Mouse (Mus musculus): ENCODE data around the gene Shb.

Shb gene

DNA sequence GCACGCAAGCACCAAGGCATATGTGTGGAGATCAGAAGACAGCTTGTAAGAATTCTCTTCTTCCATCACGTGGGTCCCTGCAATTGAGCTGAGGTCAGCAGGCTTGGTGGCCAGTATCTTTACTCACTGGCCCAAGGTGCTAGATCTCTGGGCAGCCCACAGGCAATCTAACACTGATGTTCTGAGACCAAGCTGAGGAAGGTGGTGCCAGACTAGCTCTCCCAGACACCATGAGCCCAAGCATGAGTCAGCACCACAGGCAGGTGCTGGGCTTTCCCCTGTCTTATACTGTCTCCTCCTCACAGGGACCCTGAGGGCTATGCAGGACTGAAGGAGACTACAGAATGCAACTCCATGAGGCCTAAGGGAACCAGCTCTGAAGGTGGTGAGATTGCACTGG, 74.7 kb downstream of the Shb start:
- no peak for DNase-seq (ENCODE audit: inconsistent ontology term)

GRCm38 (mm10) chr4:45455001-45455400, 77.3 kb downstream of the Shb start:
- DNase-seq (ENCODE audit: inconsistent ontology term): no peak

- no peak for DNase-seq (ENCODE audit: inconsistent ontology term)
These were observed 78.9 kb downstream of the Shb start for GRCm38 (mm10) chr4:45453271-45453851.

- DNase-seq (ENCODE audit: inconsistent ontology term): no peak
These were observed 79.6 kb downstream of the Shb start for GRCm38 (mm10) chr4:45452569-45453111.

GRCm38 (mm10) chr4:45449012-45449411, 83.3 kb downstream of the Shb start:
- no peak for DNase-seq (ENCODE audit: inconsistent ontology term)

GRCm38 (mm10) chr4:45448481-45448880, 83.8 kb downstream of the Shb start:
- no peak for DNase-seq (ENCODE audit: inconsistent ontology term)

GRCm38 (mm10) chr4:45447196-45447595, 85.1 kb downstream of the Shb start:
- no peak for DNase-seq (ENCODE audit: inconsistent ontology term)

DNA sequence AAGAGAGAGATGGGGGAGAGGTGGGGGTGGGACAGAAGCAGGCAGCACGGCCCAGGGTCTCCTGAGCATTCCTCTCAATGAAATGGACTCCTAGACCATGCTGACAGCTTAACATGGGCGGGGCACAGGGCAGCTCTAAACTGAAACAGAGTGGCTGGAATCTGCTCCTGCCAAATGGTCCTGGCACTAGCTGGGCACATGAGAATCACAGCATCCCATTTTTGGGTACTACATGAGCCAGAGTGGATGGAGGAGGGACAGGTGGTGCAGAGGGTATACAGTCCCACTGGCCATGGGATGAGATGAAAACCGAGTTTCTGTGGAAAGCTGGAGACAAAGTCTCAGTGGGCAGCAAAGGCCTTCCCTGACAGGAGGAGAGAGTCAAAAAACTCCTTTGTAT, 87.0 kb downstream of the Shb start:
- DNase-seq (ENCODE audit: inconsistent ontology term): no peak

DNA sequence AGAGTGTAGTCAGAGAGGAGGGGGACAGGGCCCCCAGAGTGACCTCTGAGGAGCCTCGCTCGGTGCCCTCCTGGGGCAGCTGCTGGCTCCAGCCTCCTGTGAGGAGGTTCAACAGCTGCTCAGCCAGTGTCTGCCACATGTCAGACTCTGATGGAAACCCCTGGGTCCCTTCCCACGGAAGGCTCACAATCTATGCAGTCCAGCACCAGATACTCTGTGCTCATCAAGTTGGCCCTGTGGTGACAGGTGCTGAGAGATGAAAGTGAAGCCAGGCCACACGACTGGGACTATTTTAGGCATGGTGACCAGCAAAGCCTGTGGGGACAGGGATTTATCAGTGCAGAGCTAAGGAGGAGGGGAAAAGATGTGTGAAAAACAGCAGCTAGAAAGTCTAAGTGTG, 87.5 kb downstream of the Shb start:
- no peak for DNase-seq (ENCODE audit: inconsistent ontology term)

DNA sequence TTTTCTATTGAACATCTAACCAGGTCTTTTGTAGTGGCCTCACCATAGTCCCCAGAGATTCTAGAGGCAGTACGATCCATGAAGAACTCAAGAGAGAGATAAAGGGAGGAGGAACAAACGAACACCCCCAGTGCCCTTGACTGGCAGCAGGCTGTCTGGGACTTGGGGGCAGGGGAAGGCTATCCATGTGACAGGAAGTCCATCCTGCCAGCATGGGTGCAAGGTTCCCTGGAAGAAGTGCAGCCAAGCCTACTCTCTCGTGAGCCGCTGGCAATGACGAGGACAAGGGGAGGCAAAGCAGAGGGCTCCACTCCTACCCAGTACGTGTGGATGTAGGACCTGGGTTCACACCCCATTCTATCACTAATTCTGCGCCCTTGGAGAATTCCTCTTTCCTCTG, 88.6 kb downstream of the Shb start:
- no peak for DNase-seq (ENCODE audit: inconsistent ontology term)

GRCm38 (mm10) chr4:45442237-45442636, 90.0 kb downstream of the Shb start:
- no peak for DNase-seq (ENCODE audit: inconsistent ontology term)

- no peak for DNase-seq (ENCODE audit: inconsistent ontology term)
These were observed 90.5 kb downstream of the Shb start for GRCm38 (mm10) chr4:45441778-45442177.

- no peak for DNase-seq (ENCODE audit: inconsistent ontology term)
These were observed 93.0 kb downstream of the Shb start for GRCm38 (mm10) chr4:45439281-45439680.

GRCm38 (mm10) chr4:45437010-45437409, 95.3 kb downstream of the Shb start:
- DNase-seq (ENCODE audit: inconsistent ontology term): no peak

- DNase-seq (ENCODE audit: inconsistent ontology term): no peak
These were observed 95.8 kb downstream of the Shb start for GRCm38 (mm10) chr4:45436383-45436913.

DNA sequence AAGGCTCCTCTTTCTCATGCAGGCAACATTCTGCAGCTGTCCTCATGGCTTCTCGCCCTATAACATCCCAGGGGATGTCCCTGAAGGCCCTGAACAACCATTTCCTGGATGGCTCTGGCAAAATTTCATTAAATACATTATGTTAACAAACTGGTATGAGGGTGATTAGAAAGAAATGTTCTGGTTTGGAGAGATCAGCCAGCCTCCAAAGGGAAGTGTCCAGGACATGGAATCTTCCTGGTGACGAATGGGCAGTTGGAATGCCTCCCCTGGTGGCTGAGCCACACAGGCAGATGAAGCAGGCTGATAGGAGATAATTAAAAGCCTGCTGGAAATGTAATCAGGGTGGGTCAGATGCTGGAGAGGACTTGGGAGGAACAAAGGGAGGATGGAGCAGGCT, 96.4 kb downstream of the Shb start:
- DNase-seq (ENCODE audit: inconsistent ontology term): peak; percentile 41

DNA sequence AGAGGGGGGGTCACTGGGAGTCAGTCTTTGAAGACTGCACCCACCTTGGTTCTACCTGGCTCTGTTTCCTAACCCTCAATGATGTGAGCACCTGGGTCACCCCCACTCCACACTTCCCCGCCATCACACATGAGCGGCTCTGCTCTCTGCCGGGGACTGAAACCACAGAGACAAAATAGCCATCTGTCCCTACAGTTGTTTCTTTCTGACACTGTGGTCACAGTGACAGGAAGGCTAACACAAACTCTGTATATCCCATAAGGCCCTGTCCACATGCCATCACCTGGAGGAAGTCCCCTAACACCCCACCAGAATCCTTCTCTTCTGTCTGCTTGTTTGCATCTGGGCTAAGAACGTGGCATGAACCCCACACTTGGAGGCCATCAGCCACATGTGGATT, 97.6 kb downstream of the Shb start:
- no peak for DNase-seq (ENCODE audit: inconsistent ontology term)

DNA sequence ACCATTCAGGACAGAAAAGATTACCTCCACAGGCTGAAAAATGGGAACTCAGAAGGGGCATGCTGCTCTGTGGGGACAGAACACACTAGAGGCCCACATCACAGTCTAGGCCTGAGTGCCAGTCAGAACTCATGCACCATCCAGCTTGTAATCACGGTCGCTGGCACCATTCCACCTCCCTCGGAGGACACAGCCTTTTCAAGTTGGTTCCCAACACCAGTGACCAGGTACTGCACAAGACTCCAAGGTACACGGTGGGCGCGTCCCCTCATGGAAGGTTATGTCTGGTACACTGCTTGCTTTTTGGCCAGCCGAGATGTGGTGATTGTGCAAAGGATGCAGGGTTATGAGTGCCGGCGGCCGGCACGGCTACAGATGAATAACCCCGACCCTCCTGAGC, 98.2 kb downstream of the Shb start:
- DNase-seq (ENCODE audit: inconsistent ontology term): no peak

DNA sequence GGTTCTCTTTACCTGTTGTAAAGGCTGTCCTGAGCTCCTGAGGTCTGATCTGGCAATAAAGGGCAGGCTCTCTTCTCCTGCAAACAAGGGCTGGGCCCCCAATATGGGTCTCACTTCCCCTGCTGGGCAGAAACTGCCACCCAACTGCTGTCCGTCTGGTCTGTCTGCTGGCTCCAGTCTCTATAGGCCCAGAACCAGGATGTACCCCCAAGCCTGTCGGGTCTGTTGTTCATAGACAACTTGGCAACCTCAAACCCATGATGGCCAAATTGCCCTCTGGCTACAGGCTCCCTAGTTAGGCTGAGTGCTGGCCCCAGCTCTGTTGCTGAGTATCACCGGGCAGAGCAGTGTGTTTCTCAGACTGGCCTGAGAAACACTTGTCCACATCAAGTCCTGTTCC, 100.5 kb downstream of the Shb start:
- DNase-seq (ENCODE audit: inconsistent ontology term): no peak

DNA sequence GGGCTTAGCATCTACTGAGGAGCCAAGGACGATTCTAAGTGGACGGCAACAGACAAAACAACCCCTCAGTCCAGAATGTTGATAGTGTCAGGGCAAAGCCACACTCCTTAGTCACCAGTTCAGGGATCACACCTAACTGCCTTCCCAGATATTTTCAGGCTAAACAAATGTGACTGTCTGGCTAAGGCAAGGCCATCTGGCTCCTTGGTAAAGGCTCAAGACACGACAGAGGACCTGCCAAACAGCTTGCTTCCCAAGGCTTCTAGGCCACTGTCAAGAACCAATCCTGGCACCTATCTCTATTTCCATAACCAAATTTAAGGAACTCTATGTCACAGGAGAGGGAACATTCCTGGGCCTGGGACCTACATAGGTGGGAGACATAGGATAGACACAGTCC, 101.0 kb downstream of the Shb start:
- no peak for DNase-seq (ENCODE audit: inconsistent ontology term)

DNA sequence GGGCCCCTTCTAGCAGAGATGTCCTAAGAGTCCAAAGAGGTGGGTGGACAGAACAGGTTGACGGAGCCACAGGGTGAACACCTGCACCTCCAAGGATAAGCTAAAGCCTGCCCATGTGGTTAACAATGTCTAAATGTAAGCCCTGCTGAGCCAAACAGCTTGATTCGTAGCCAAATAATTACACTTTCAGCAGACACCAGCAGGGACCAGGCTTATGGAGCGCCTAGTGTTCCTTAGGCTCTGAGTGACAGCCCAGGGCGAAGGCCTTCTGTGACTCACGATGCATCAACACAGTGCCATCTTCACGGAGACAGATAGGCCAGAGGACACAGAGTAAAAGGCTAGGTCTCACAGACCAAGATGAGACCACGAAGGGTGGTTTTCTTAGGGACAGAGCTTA, 102.8 kb downstream of the Shb start:
- no peak for DNase-seq (ENCODE audit: inconsistent ontology term)

DNA sequence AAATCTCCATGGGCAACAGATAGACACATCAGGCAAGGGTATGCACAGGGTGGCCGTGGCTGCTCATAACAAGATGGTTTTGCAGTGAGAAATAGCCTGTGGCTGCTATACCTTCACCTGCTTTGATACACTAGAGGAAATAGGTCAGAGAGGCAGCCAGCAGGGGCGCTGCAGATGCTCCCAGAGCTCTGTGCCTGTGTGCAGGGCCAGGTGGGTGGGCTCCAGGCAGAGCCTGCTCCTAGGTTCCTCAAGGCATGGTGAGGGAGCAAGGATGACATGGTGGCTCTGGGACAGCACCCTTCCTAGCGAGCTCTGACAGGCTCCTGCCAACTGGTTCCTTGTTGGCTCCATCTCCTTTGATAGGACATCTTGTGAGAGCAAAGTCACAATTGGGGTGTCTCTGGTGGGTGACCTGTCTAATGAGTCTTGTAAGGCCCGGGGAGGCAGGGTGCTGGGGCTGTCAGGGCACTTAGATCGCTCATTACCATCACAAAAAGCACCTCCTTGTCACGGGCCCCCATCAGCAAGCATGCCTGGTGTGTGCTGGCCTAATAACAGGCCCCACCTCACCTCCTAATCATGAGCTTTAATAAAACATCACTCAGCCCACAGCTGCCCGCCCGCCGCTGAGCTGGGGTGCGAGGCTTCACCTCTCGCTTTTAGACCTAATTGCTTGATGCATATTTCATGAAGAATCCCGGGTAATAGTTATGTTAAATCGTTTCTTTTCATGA, 105.4 kb downstream of the Shb start:
- DNase-seq (ENCODE audit: inconsistent ontology term): no peak

GRCm38 (mm10) chr4:45423406-45423805, 108.9 kb downstream of the Shb start:
- no peak for DNase-seq (ENCODE audit: inconsistent ontology term)
